Mouse (Mus musculus): ENCODE data around the gene Pop5.

Gene Pop5

DNA sequence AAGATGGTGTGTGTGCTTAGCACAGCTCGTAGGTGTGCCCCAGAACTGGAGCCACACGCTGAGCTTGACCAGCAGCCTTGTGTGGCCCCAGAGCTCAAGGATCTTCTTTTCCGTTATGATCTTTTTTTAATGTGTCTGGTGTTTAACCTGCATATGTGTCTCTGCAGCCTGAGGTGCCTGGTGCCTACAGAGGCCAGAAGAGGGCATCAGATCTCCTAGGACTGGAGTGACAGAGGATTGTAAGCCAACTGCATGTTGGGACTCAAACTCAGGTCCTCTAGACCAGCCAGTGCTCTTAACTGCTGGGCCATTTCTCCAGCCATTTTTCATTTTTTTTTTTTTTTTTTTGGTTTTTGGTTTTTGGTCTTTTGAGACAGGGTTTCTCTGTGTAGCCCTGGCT lies 49.1 kb downstream of the Pop5 start:
- intact Hi-C loops (cut with DNase I) = loop anchor here (5.0 kb wide), 1 partner anchor 58 kb away; the partner anchor contains the start of genes Gatc and Triap1

DNA sequence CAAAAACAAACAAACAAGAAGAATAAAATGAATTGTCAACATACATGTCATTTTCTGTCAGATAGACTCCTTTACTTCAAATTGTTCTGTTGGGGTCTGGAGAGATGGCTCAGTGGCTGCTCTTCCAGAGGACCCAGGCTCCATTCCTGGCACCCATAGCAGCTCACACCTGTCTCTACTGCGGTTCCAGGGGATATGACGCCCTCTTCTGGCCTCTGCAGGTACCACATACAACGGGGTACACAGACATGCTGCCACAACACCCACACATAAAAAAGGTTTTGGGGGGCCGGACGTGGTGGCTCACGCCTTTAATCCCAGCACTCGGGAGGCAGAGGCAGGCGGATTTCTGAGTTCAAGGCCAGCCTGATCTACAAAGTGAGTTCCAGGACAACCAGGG lies 58.5 kb downstream of the Pop5 start:
- intact Hi-C loops (cut with DNase I) = no loop called here

Data from adrenal gland (tissue).